Mouse (Mus musculus) kidney, postnatal 0 days (tissue): Measurements from ENCODE around the gene Traf3ip3. TPM values are rescaled to one million over a fixed set of nuclear protein-coding genes. Genes with fewer than 3 reads are reported as not detected.

Source experiments
- ATAC-seq: fragments of 200-750 bp; cut with Nextera tagmentation; replicated peaks from 2 replicates; pipeline ENCODE4 v1.8.0; 2017; ENCODE audit warnings: low read depth, moderate number of reproducible peaks, moderate TSS enrichment, moderate library complexity; ENCODE audit not compliant: low FRiP score
- DNase-seq: peaks from one replicate; pipeline ENCODE4 v3.0.0-alpha.2; 2016; ENCODE audit warnings: low spot score
- H3K27ac ChIP-seq: fragments of 300-500 bp; sonication (generic); 2 replicates; pipeline ENCODE4 v1.5.1; 2014; ENCODE audit warnings: mild to moderate bottlenecking
- H3K27me3 ChIP-seq: fragments of 300-500 bp; sonication (generic); 2 replicates; pipeline ENCODE4 v1.6.1; 2014; ENCODE audit warnings: low read length, mixed read lengths; ENCODE audit not compliant: insufficient read depth
- H3K36me3 ChIP-seq: fragments of 300-500 bp; sonication (generic); 2 replicates; pipeline ENCODE4 v1.6.1; 2014; ENCODE audit warnings: low read length, mixed read lengths; ENCODE audit not compliant: insufficient read depth
- H3K4me1 ChIP-seq: fragments of 300-500 bp; sonication (generic); replicated peaks from 2 replicates; pipeline ENCODE4 v1.6.1; 2014; ENCODE audit warnings: antibody characterized with exemption, low read length, mixed read lengths; ENCODE audit not compliant: insufficient read depth
- H3K4me2 ChIP-seq: fragments of 300-500 bp; sonication (generic); 2 replicates; pipeline ENCODE4 v1.6.1; 2014; ENCODE audit warnings: mild to moderate bottlenecking, low read length, moderate library complexity, mixed read lengths
- H3K4me3 ChIP-seq: fragments of 300-500 bp; sonication (generic); replicated peaks from 2 replicates; pipeline ENCODE4 v1.5.1; 2014; ENCODE audit warnings: low read depth, low read length
- H3K9ac ChIP-seq: fragments of 300-500 bp; sonication (generic); 2 replicates; pipeline ENCODE4 v1.6.1; 2014; ENCODE audit warnings: low read depth, low read length
- H3K9me3 ChIP-seq: fragments of 300-500 bp; sonication (generic); replicated peaks from 2 replicates; pipeline ENCODE4 v1.6.1; 2016; ENCODE audit warnings: low read length, inconsistent platforms, mixed read lengths
- CTCF ChIP-seq: IDR thresholded peaks from 2 replicates; pipeline ENCODE4 v1.5.1; 2016; ENCODE audit warnings: antibody characterized with exemption, low read depth, mild to moderate bottlenecking, moderate library complexity
- WGBS: fragments of 180-500 bp; shearing (Covaris S2); extraction: QIAGEN DNeasy Blood & Tissue Kit; methylation state at CpG from one replicate; pipeline ENCODE4 v1.1.7; 2014; 5-methylcytosine and 5-hydroxymethylcytosine counted together
- polyA plus RNA-seq: library from polyadenylated mRNA; unstranded; fragments of >200 nt; fragmentation: Nextera tagmentation; extraction: Ambion mirVana; gene quantifications from 2 replicates; pipeline ENCODE4 v1.2.1, GENCODE M21; 2015

Traf3ip3 gene
- polyA plus RNA-seq, 1 experiment from 2014 or later, result 1.4 TPM

DNA sequence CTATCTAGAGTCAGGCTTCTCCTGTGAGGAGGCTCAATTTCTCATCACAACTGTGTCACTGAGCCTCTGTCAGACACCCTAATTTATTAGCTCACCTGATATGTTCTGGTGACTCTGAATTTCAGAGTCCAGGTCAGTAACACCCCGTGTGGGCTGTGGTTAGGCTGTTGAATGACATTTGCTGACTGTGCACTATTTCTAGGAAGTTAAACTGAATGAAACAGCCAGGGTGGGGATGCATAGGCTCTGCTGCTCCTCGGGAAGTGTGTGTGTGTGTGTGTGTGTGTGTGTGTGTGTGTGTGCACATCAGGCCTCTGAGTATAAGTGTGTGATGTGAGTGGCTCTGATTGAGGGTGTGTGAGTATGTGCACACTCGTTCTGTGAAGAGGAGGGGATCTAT lies 62.8 kb downstream of the Traf3ip3 start:
- DNase-seq (no peak), ATAC-seq (no peak)
- H3K27me3 ChIP-seq, result no peaks in the 10 kb centered on the region
- no peak for TF ChIP-seq CTCF
- H3K36me3 ChIP-seq, result no peaks in the 10 kb centered on the region
- no peak overlapping the region for H3K9ac ChIP-seq
- H3K27ac ChIP-seq, result no peak overlapping the region
- 23% methylated on average over 3 of the region's 3 CpGs for WGBS
- no peaks in the 10 kb centered on the region for H3K9me3 ChIP-seq
- H3K4me2 ChIP-seq, result no peak overlapping the region
- no peak overlapping the region for H3K4me3 ChIP-seq
- H3K4me1 ChIP-seq, result no peaks in the 10 kb centered on the region

DNA sequence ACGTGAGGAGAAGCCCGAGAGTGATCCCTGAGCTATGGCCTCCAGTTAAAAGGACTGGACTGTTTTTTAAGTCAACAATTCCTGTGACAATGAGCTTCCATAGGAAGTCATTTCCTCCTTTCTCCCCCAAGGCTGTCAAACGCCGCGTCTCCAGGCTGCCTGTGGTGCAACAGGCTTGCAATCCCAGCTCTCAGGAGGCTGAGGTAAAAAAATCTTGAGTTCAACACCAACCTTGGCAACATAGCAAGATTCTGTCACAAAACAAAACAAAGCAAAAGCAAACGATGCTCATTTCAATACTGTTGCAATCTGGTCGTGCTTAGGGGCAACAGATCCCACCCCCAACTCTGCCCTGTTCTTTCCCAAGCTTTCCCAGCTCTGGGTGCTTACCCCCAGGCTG lies 63.4 kb downstream of the Traf3ip3 start:
- Histone ChIP-seq H3K9ac (no peak overlapping the region), H3K4me3 (no peak overlapping the region), H3K36me3 (no peaks in the 10 kb centered on the region), H3K27me3 (no peaks in the 10 kb centered on the region), H3K27ac (no peak overlapping the region), H3K4me2 (no peak overlapping the region), H3K9me3 (no peaks in the 10 kb centered on the region), H3K4me1 (no peaks in the 10 kb centered on the region)
- no peak for ATAC-seq
- DNase-seq, result no peak
- 17% methylated on average over 7 of the region's 7 CpGs for WGBS
- TF ChIP-seq CTCF, result no peak

DNA sequence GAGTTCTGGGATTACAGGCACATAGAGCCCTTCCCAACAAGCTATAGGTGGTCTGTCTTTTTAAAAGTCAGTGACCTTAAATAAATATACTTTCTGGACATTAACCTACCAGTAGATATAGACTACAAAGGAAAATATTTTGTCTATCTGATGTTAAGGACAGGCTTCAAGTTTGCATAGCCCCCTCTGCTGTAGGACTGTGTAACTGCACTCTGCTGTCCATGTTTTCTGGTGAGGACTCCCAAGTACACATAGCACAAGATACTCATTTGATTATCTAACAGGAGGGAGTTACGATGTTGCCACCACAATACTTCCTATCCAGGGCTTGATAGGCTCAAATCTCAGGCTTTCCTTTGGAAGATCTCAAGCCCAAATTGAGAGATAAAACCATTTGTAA lies 67.8 kb downstream of the Traf3ip3 start:
- Histone ChIP-seq H3K27me3 (no peaks in the 10 kb centered on the region), H3K36me3 (no peaks in the 10 kb centered on the region), H3K4me1 (no peaks in the 10 kb centered on the region), H3K4me3 (no peak overlapping the region), H3K4me2 (no peak overlapping the region), H3K27ac (no peak overlapping the region), H3K9ac (no peak overlapping the region), H3K9me3 (no peaks in the 10 kb centered on the region)
- ATAC-seq (no peak), DNase-seq (no peak)
- peak; percentile 40; the same call in 1 of the 2 replicates for TF ChIP-seq CTCF
- 87% methylated on average over 1 of the region's 1 CpGs for WGBS

- ATAC-seq (no peak), DNase-seq (no peak)
- no peak overlapping the region for H3K9ac ChIP-seq
- H3K4me2 ChIP-seq, result no peak overlapping the region
- no peak overlapping the region for H3K4me3 ChIP-seq
- no peaks in the 10 kb centered on the region for H3K9me3 ChIP-seq
- H3K36me3 ChIP-seq, result no peaks in the 10 kb centered on the region
- no peak overlapping the region for H3K27ac ChIP-seq
- H3K4me1 ChIP-seq, result no peaks in the 10 kb centered on the region
- no peak for TF ChIP-seq CTCF
- H3K27me3 ChIP-seq, result no peaks in the 10 kb centered on the region
Measured at GRCm38 (mm10) chr1:193132385-193132784, 69.1 kb downstream of the Traf3ip3 start.

GRCm38 (mm10) chr1:193131311-193131948 lies 70.1 kb downstream of the Traf3ip3 start:
- H3K4me2 ChIP-seq, result no peak overlapping the region
- WGBS, result 36% methylated on average over 6 of the region's 6 CpGs
- H3K27ac ChIP-seq, result no peak overlapping the region
- no peaks in the 10 kb centered on the region for H3K36me3 ChIP-seq
- no peak for TF ChIP-seq CTCF
- no peak overlapping the region for H3K9ac ChIP-seq
- DNase-seq (no peak), ATAC-seq (no peak)
- H3K4me1 ChIP-seq, result no peaks in the 10 kb centered on the region
- no peak overlapping the region for H3K4me3 ChIP-seq
- no peaks in the 10 kb centered on the region for H3K27me3 ChIP-seq
- H3K9me3 ChIP-seq, result no peaks in the 10 kb centered on the region

- Histone ChIP-seq H3K4me1 (no peaks in the 10 kb centered on the region), H3K27ac (no peak overlapping the region), H3K4me2 (peak overlapping the region; percentile 59), H3K4me3 (peak overlapping the region; percentile 81), H3K9ac (no peak overlapping the region), H3K9me3 (no peaks in the 10 kb centered on the region), H3K36me3 (no peaks in the 10 kb centered on the region), H3K27me3 (no peaks in the 10 kb centered on the region)
- no peak for ATAC-seq
- WGBS, result 59% methylated on average over 8 of the region's 8 CpGs
- no peak for DNase-seq
- TF ChIP-seq CTCF, result no peak
Measured at GRCm38 (mm10) chr1:193130839-193131238, 70.7 kb downstream of the Traf3ip3 start.

DNA sequence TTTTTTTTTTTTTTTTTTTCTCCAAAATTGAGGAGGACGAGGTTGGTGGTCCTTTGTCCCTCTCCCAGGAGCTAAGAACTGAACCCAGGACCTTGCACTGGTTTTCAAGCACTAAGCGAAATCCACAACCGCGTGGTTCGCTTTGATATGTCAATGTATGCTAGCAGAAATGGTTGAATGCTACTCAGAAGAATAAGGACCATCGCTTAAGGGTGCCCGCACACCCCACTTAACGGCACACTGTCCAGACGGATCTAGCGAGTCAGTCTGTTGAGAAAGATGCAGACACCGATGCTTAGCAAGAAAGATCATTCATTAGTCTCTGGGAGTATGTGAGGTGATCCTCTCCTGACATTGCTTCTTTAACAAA lies 71.1 kb downstream of the Traf3ip3 start:
- DNase-seq (no peak), ATAC-seq (peak; percentile 18; the same call in 1 of the 2 replicates)
- H3K36me3 ChIP-seq, result no peaks in the 10 kb centered on the region
- no peaks in the 10 kb centered on the region for H3K27me3 ChIP-seq
- no peak for TF ChIP-seq CTCF
- peak overlapping the region; percentile 81 for H3K4me3 ChIP-seq
- H3K9ac ChIP-seq, result 0 out of 2 replicates have a peak overlapping the region, but pooled peaks have one; percentile 25
- peak overlapping the region; percentile 59 for H3K4me2 ChIP-seq
- 31% methylated on average over 11 of the region's 11 CpGs for WGBS
- no peak overlapping the region for H3K27ac ChIP-seq
- H3K9me3 ChIP-seq, result no peaks in the 10 kb centered on the region
- no peaks in the 10 kb centered on the region for H3K4me1 ChIP-seq
